Comparison of ENCODE assay signal across 29 mouse cellular contexts in genomic region chr8:54550026-54550574, GRCm38 (mm10). TPM values are rescaled to one million over a fixed set of nuclear protein-coding genes. Genes with fewer than 3 reads are reported as not detected.
"Had no signal": no experiment of that assay in that cellular context is flagged by ENCODE, and none has a peak within 500 bp of the region (broad histone marks: within the 10 kb centered on the region; RNA-seq: fewer than 3 reads in every experiment).

No protein-coding gene starts in this region.

- H3K27me3 ChIP-seq: limb, embryonic 12.5 days; limb, embryonic 15.5 days; midbrain, embryonic 12.5 days; neural tube, embryonic 12.5 days; neural tube, embryonic 15.5 days had no signal

- DNase-seq: kidney, adult 2 months; kidney, postnatal 36 days; layer of hippocampus, postnatal 36 days; left cerebral cortex, postnatal 4 days; liver, postnatal 0 days; lung, embryonic 14.5 days; right cerebral cortex, adult 18-20 months; right cerebral cortex, postnatal 14 days; thymus, adult 18-20 months; thymus, postnatal 14 days; thymus, postnatal 4 days had no signal

- H3K36me3 ChIP-seq: limb, embryonic 12.5 days; limb, embryonic 15.5 days; midbrain, embryonic 12.5 days; neural tube, embryonic 12.5 days; neural tube, embryonic 15.5 days had no signal

- ATAC-seq: liver, postnatal 0 days; lung, postnatal 0 days; midbrain, embryonic 16.5 days had no signal

- H3K27ac ChIP-seq: kidney, postnatal 0 days; left cerebral cortex, adult 2 months; limb, embryonic 12.5 days; limb, embryonic 15.5 days; liver, embryonic 14.5 days; macrophage; midbrain, embryonic 12.5 days; neural tube, embryonic 12.5 days; neural tube, embryonic 15.5 days had no signal

- H3K4me2 ChIP-seq: limb, embryonic 12.5 days; limb, embryonic 15.5 days; liver, embryonic 11.5 days; lung, embryonic 14.5 days; midbrain, embryonic 12.5 days; neural tube, embryonic 12.5 days; neural tube, embryonic 15.5 days had no signal

- H3K9me3 ChIP-seq: limb, embryonic 12.5 days; limb, embryonic 15.5 days; midbrain, embryonic 12.5 days; neural tube, embryonic 12.5 days; neural tube, embryonic 15.5 days had no signal

- H3K4me3 ChIP-seq: left cerebral cortex, adult 2 months; limb, embryonic 12.5 days; limb, embryonic 15.5 days; midbrain, embryonic 12.5 days; neural tube, embryonic 12.5 days; neural tube, embryonic 15.5 days had no signal

- H3K4me1 ChIP-seq: limb, embryonic 12.5 days; limb, embryonic 15.5 days; midbrain, embryonic 12.5 days; neural tube, embryonic 12.5 days; neural tube, embryonic 15.5 days had no signal

- H3K9ac ChIP-seq: limb, embryonic 12.5 days; limb, embryonic 15.5 days; liver, embryonic 14.5 days; liver, postnatal 0 days; lung, embryonic 14.5 days; midbrain, embryonic 12.5 days; neural tube, embryonic 12.5 days; neural tube, embryonic 15.5 days had no signal

RNA-seq across cellular contexts. Expression of gene Asb5, which starts 20.7 kb away (rescaled TPM):
- total RNA-seq: megakaryocyte, adult 5-6 weeks had no signal
- polyA plus RNA-seq: macrophage had no signal

RNA-seq across cellular contexts. Expression of gene Spata4, which starts 50.5 kb away (rescaled TPM):
- total RNA-seq: layer of hippocampus, adult 8-10 months; left cerebral cortex, adult 2 months; left cerebral cortex, postnatal 4 days had no signal
- polyA plus RNA-seq: kidney, embryonic 14.5 days; kidney, postnatal 0 days; limb, embryonic 12.5 days; limb, embryonic 15.5 days; liver, embryonic 11.5 days; liver, embryonic 14.5 days; liver, postnatal 0 days; lung, embryonic 14.5 days; lung, postnatal 0 days; macrophage; midbrain, embryonic 12.5 days; midbrain, embryonic 16.5 days; neural tube, embryonic 12.5 days; neural tube, embryonic 15.5 days; small intestine, adult 2 months; spleen, adult 2 months; stomach, embryonic 16.5 days had no signal
